Mouse (Mus musculus) testis, postnatal 14 days (tissue): ENCODE measurements around the gene Gm21976.

Experiments used
- DNase-seq: peaks from one replicate; pipeline ENCODE4 v3.0.0; 2021; ENCODE audit warnings: low spot score

The Gm21976 gene

GRCm38 (mm10) chr13:98279686-98280085 is at the start of gene Gm21976:
Gene Gm21976, plus strand, starts transcription at chr13:98279887.
- no peak for DNase-seq

- DNase-seq: no peak
These were observed 49.2 kb upstream of the Gm21976 start for GRCm38 (mm10) chr13:98230511-98230910.

- no peak for DNase-seq
These were observed 44.2 kb upstream of the Gm21976 start for GRCm38 (mm10) chr13:98235451-98235850.

GRCm38 (mm10) chr13:98239978-98240641 is 39.6 kb upstream of the Gm21976 start:
- peak; percentile 43 for DNase-seq

GRCm38 (mm10) chr13:98241531-98242282 is 38.0 kb upstream of the Gm21976 start:
- no peak for DNase-seq

GRCm38 (mm10) chr13:98244571-98245350 is 34.9 kb upstream of the Gm21976 start:
- DNase-seq: no peak

- DNase-seq: no peak
These were observed 34.3 kb upstream of the Gm21976 start for GRCm38 (mm10) chr13:98245386-98245785.

GRCm38 (mm10) chr13:98249594-98249993 is 30.1 kb upstream of the Gm21976 start:
- peak; percentile 52 for DNase-seq

GRCm38 (mm10) chr13:98254921-98255320 is 24.8 kb upstream of the Gm21976 start:
- no peak for DNase-seq

GRCm38 (mm10) chr13:98262636-98263457 is 16.8 kb upstream of the Gm21976 start, which contains the start of the genes Utp15 and Ankra2:
Gene Utp15, minus strand, starts transcription at chr13:98263041.
Gene Ankra2, plus strand, starts transcription at chr13:98263074.
- peak; percentile 96 for DNase-seq

- no peak for DNase-seq
These were observed 16.2 kb upstream of the Gm21976 start for GRCm38 (mm10) chr13:98263458-98263987.

- DNase-seq: peak; percentile 67
These were observed 15.6 kb upstream of the Gm21976 start for GRCm38 (mm10) chr13:98264111-98264510.

GRCm38 (mm10) chr13:98274023-98274422 is 5.7 kb upstream of the Gm21976 start:
- DNase-seq: no peak

GRCm38 (mm10) chr13:98275646-98276045 is 4.0 kb upstream of the Gm21976 start:
- peak; percentile 46 for DNase-seq

GRCm38 (mm10) chr13:98276253-98276652 is 3.4 kb upstream of the Gm21976 start:
- no peak for DNase-seq

- DNase-seq: no peak
These were observed 2.2 kb upstream of the Gm21976 start for GRCm38 (mm10) chr13:98277501-98277900.

GRCm38 (mm10) chr13:98280990-98281650 is 1.4 kb downstream of the Gm21976 start:
- DNase-seq: no peak

GRCm38 (mm10) chr13:98290719-98291118 is 11.0 kb downstream of the Gm21976 start:
- no peak for DNase-seq

- DNase-seq: no peak
These were observed 12.0 kb downstream of the Gm21976 start for GRCm38 (mm10) chr13:98291712-98292111.

GRCm38 (mm10) chr13:98296072-98296471 is 16.4 kb downstream of the Gm21976 start:
- no peak for DNase-seq
